ENCODE assay signal across 13 mouse cellular contexts in the genomic region with DNA sequence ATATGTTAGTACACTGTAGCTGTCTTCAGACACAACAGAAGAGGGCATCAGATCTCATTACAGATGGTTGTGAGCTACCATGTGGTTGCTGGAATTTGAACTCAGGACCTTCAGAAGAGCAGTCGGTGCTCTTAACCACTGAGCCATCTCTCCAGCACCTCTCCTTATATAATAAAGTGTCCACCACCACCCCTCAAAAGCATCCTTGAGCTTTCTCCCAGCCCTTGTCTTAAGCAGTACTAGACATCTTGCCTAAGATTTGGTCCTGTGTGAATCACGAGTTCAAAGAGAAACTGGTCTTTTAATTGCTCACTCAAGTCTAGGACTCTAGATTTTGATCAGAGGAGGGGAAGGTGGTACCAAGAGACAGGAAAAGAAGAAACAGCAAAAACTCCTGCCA. TPM values are rescaled to one million over a fixed set of nuclear protein-coding genes. Genes with fewer than 3 reads are reported as not detected.
"Had no signal": no experiment of that assay in that cellular context is flagged by ENCODE, and none has a peak within 500 bp of the region (broad histone marks: within the 10 kb centered on the region; RNA-seq: fewer than 3 reads in every experiment).

No protein-coding gene starts in this region.

RNA-seq across cellular contexts. Expression of gene Fcgr4, which starts 43.4 kb away (rescaled TPM):
- total RNA-seq: layer of hippocampus, postnatal 14 days; left cerebral cortex, postnatal 14 days; left cerebral cortex, postnatal 4 days had no signal

RNA-seq across cellular contexts. Expression of gene Fcrla, which starts 48.0 kb away (rescaled TPM):
- total RNA-seq: left cerebral cortex, adult 8-10 months; left cerebral cortex, postnatal 14 days; left cerebral cortex, postnatal 4 days had no signal
- polyA plus RNA-seq: intestine, postnatal 0 days; kidney, embryonic 15.5 days; limb, embryonic 12.5 days; lung, embryonic 14.5 days; midbrain, embryonic 12.5 days; midbrain, embryonic 15.5 days; neural tube, embryonic 12.5 days; neural tube, embryonic 15.5 days; stomach, embryonic 14.5 days had no signal
